Mouse (Mus musculus) bone marrow macrophage, adult 2 months (primary cell): ENCODE results near the gene Rpl41.

Experiments used
- CTCF ChIP-seq: IDR thresholded peaks from 2 replicates; pipeline ENCODE4 v1.5.1; 2012; ENCODE audit warnings: low read depth, mild to moderate bottlenecking, low read length, moderate library complexity
- POLR2A ChIP-seq: IDR thresholded peaks from 2 replicates; pipeline ENCODE4 v1.6.1; 2012; ENCODE audit warnings: mild to moderate bottlenecking, low read depth, low read length, borderline replicate concordance

- no peak for TF ChIP-seq CTCF
- peak; percentile 7; the same call in 1 of the 2 replicates for TF ChIP-seq POLR2A
Measured at GRCm38 (mm10) chr10:128547361-128548032, 1.6 kb downstream of the Rpl41 start, which contains the start of gene Zc3h10.
